Mouse (Mus musculus) heart, adult 2 months (tissue): ENCODE results near the gene Rbbp5. TPM values are rescaled to one million over a fixed set of nuclear protein-coding genes. Genes with fewer than 3 reads are reported as not detected.
A peak's percentile ranks its signal among the peaks of the same experiment; 100 is the strongest.

Experiments used
- DNase-seq, 2 experiments: peaks; one replicate each; pipeline ENCODE4 v3.0.0; 2021
- H3K27ac ChIP-seq: fragments of 200-600 bp; 2 replicates; pipeline ENCODE4 v1.8.1; 2022
- H3K27me3 ChIP-seq: fragments of 200-500 bp; 2 replicates; pipeline ENCODE4 v1.6.1; 2012; ENCODE audit warnings: mild to moderate bottlenecking, low read length, inconsistent platforms, mixed read lengths; ENCODE audit not compliant: control insufficient read depth, insufficient read depth
- H3K36me3 ChIP-seq: fragments of 200-500 bp; 2 replicates; pipeline ENCODE4 v1.6.1; 2012; ENCODE audit warnings: low read length, inconsistent platforms; ENCODE audit not compliant: control insufficient read depth, insufficient read depth
- H3K4me1 ChIP-seq: fragments of 200-500 bp; 2 replicates; pipeline ENCODE4 v1.6.1; 2011; ENCODE audit warnings: low read length; ENCODE audit not compliant: control insufficient read depth, insufficient read depth
- H3K4me3 ChIP-seq: fragments of 200-600 bp; 2 replicates; pipeline ENCODE4 v1.8.1; 2022
- H3K79me2 ChIP-seq: fragments of 200-500 bp; replicated peaks from 2 replicates; pipeline ENCODE4 v1.6.1; 2012; ENCODE audit warnings: mild to moderate bottlenecking, inconsistent platforms, low read length, moderate library complexity, mixed read lengths; ENCODE audit not compliant: control insufficient read depth, insufficient read depth
- H3K9ac ChIP-seq: fragments of 200-500 bp; 2 replicates; pipeline ENCODE4 v1.6.1; 2012; ENCODE audit warnings: low read depth, mild to moderate bottlenecking, control low read depth, inconsistent platforms, low read length, mixed read lengths
- CTCF ChIP-seq: fragments of 200-600 bp; IDR thresholded peaks from 2 replicates; pipeline ENCODE4 v1.8.1; 2022; ENCODE audit warnings: antibody characterized with exemption, mild to moderate bottlenecking, moderate library complexity
- EP300 ChIP-seq: fragments of 200-500 bp; IDR thresholded peaks from 2 replicates; pipeline ENCODE4 v1.6.1; 2011; ENCODE audit warnings: low read depth, low read length, control low read depth; ENCODE audit not compliant: insufficient read depth
- POLR2A ChIP-seq: fragments of 200-500 bp; IDR thresholded peaks from 2 replicates; pipeline ENCODE4 v1.6.1; 2011; ENCODE audit warnings: mild to moderate bottlenecking, low read depth, low read length, control low read depth; ENCODE audit not compliant: insufficient read depth
- WGBS: fragments of 180-500 bp; shearing (Covaris S2); methylation state at CpG from one replicate; pipeline ENCODE4 v1.1.7; 2018; 5-methylcytosine and 5-hydroxymethylcytosine counted together
- intact Hi-C: fragments of 180-260 bp; cut with DNase I; formaldehyde crosslinking; loops from one replicate; pipeline ENCODE4 v1.15.1; 2025
- polyA plus RNA-seq: library from polyadenylated mRNA; depleted of rRNA; stranded (reverse); fragments of >200 nt; gene quantifications from 2 replicates; pipeline ENCODE4 v1.2.3, GENCODE M21; 2012
- total RNA-seq, 2 experiments: library from RNA; stranded (reverse); gene quantifications; 2 replicates each; pipeline ENCODE4 v1.2.3; 2021

The Rbbp5 gene
- total and polyA plus RNA-seq, 3 experiments: 16.7 to 24.5 (median 21.6) TPM

- no peak for TF ChIP-seq EP300
- TF ChIP-seq CTCF: peak; percentile 89
- Histone ChIP-seq H3K27ac (no peak overlapping the region), H3K36me3 (no peaks in the 10 kb centered on the region), H3K79me2 (no peaks in the 10 kb centered on the region), H3K4me3 (no peak overlapping the region), H3K27me3 (no peaks in the 10 kb centered on the region), H3K4me1 (no peaks in the 10 kb centered on the region), H3K9ac (no peak overlapping the region)
- intact Hi-C loops: loop anchor here (1.0 to 10.0 kb wide), 3 partner anchors 69 to 439 kb away; no protein-coding TSS in a partner anchor
- 2% methylated on average over 10 of the region's 10 CpGs for WGBS
- peak in 1 of 2 experiments; percentile 38 for DNase-seq
Observed at GRCm38 (mm10) chr1:132525832-132526231, 48.7 kb downstream of the Rbbp5 start.

GRCm38 (mm10) chr1:132528071-132528470, 50.9 kb downstream of the Rbbp5 start:
- H3K4me1 ChIP-seq: no peaks in the 10 kb centered on the region
- intact Hi-C loops: loop anchor here (10.0 kb wide), 2 partner anchors 207 to 437 kb away; no protein-coding TSS in a partner anchor
- no peaks in the 10 kb centered on the region for H3K27me3 ChIP-seq
- no peak overlapping the region for H3K4me3 ChIP-seq
- no peaks in the 10 kb centered on the region for H3K79me2 ChIP-seq
- no peak overlapping the region for H3K27ac ChIP-seq
- no peak for TF ChIP-seq EP300
- no peak for TF ChIP-seq POLR2A
- H3K36me3 ChIP-seq: no peaks in the 10 kb centered on the region
- WGBS: 91% methylated on average over 13 of the region's 13 CpGs
- no peak for DNase-seq
- no peak overlapping the region for H3K9ac ChIP-seq

GRCm38 (mm10) chr1:132528647-132529334, 51.6 kb downstream of the Rbbp5 start:
- Histone ChIP-seq H3K4me3 (no peak overlapping the region), H3K27ac (no peak overlapping the region), H3K4me1 (no peaks in the 10 kb centered on the region), H3K36me3 (no peaks in the 10 kb centered on the region), H3K9ac (no peak overlapping the region), H3K27me3 (no peaks in the 10 kb centered on the region), H3K79me2 (no peaks in the 10 kb centered on the region)
- WGBS: 81% methylated on average over 19 of the region's 19 CpGs
- intact Hi-C loops: loop anchor here (10.0 kb wide), 2 partner anchors 206 to 436 kb away; no protein-coding TSS in a partner anchor
- TF ChIP-seq POLR2A: no peak
- TF ChIP-seq EP300: no peak
- TF ChIP-seq CTCF: no peak
- DNase-seq: no peak

GRCm38 (mm10) chr1:132530631-132531191, 53.5 kb downstream of the Rbbp5 start:
- no peaks in the 10 kb centered on the region for H3K27me3 ChIP-seq
- H3K4me1 ChIP-seq: no peaks in the 10 kb centered on the region
- no peaks in the 10 kb centered on the region for H3K36me3 ChIP-seq
- intact Hi-C loops: no loop called here
- no peaks in the 10 kb centered on the region for H3K79me2 ChIP-seq
- no peak overlapping the region for H3K27ac ChIP-seq
- H3K9ac ChIP-seq: no peak overlapping the region
- no peak for TF ChIP-seq POLR2A
- TF ChIP-seq CTCF: no peak
- no peak for TF ChIP-seq EP300
- H3K4me3 ChIP-seq: no peak overlapping the region
- DNase-seq: no peak
- WGBS: 19% methylated on average over 5 of the region's 5 CpGs

- no peak overlapping the region for H3K4me3 ChIP-seq
- intact Hi-C loops: no loop called here
- H3K79me2 ChIP-seq: no peaks in the 10 kb centered on the region
- no peaks in the 10 kb centered on the region for H3K36me3 ChIP-seq
- H3K27ac ChIP-seq: no peak overlapping the region
- DNase-seq: no peak
- no peak overlapping the region for H3K9ac ChIP-seq
- no peaks in the 10 kb centered on the region for H3K4me1 ChIP-seq
- 48% methylated on average over 9 of the region's 9 CpGs for WGBS
- no peak for TF ChIP-seq CTCF
- H3K27me3 ChIP-seq: no peaks in the 10 kb centered on the region
Observed at GRCm38 (mm10) chr1:132532521-132532920, 55.4 kb downstream of the Rbbp5 start.

GRCm38 (mm10) chr1:132533840-132534239, 56.7 kb downstream of the Rbbp5 start:
- Histone ChIP-seq H3K4me3 (no peak overlapping the region), H3K79me2 (no peaks in the 10 kb centered on the region), H3K4me1 (no peaks in the 10 kb centered on the region), H3K27me3 (no peaks in the 10 kb centered on the region), H3K27ac (no peak overlapping the region), H3K9ac (no peak overlapping the region), H3K36me3 (no peaks in the 10 kb centered on the region)
- TF ChIP-seq POLR2A (no peak), EP300 (no peak), CTCF (no peak)
- 6% methylated on average over 8 of the region's 8 CpGs for WGBS
- no peak for DNase-seq
- intact Hi-C loops: no loop called here
